Mouse (Mus musculus) heart, embryonic 16.5 days (tissue): Measurements from ENCODE around the gene Gab2. TPM values are rescaled to one million over a fixed set of nuclear protein-coding genes. Genes with fewer than 3 reads are reported as not detected.

Experiments used
- ATAC-seq: fragments of 200-750 bp; cut with Nextera tagmentation; replicated peaks from 2 replicates; pipeline ENCODE4 v1.8.0; 2017; ENCODE audit warnings: moderate number of reproducible peaks; ENCODE audit not compliant: insufficient read depth, low FRiP score; ENCODE audit errors: extremely low read depth
- H3K27ac ChIP-seq: fragments of 300-500 bp; sonication (generic); 2 replicates; pipeline ENCODE4 v1.5.1; 2014; ENCODE audit warnings: mild to moderate bottlenecking, low read length, control low read depth, moderate library complexity
- H3K27me3 ChIP-seq: fragments of 300-500 bp; sonication (generic); 2 replicates; pipeline ENCODE4 v1.6.1; 2014; ENCODE audit warnings: low read length, mixed read lengths; ENCODE audit not compliant: control insufficient read depth, insufficient read depth
- H3K36me3 ChIP-seq: fragments of 300-500 bp; sonication (generic); 2 replicates; pipeline ENCODE4 v1.6.1; 2014; ENCODE audit not compliant: control insufficient read depth, insufficient read depth
- H3K4me1 ChIP-seq: fragments of 300-500 bp; sonication (generic); 2 replicates; pipeline ENCODE4 v1.6.1; 2014; ENCODE audit warnings: low read length, mixed read lengths; ENCODE audit not compliant: control insufficient read depth, insufficient read depth
- H3K4me2 ChIP-seq: fragments of 300-500 bp; sonication (generic); 2 replicates; pipeline ENCODE4 v1.6.1; 2014; ENCODE audit warnings: low read depth, mild to moderate bottlenecking, control low read depth, low read length
- H3K4me3 ChIP-seq: fragments of 300-500 bp; sonication (generic); 2 replicates; pipeline ENCODE4 v1.5.1; 2014; ENCODE audit warnings: mild to moderate bottlenecking, control low read depth, low read length
- H3K9ac ChIP-seq: fragments of 300-500 bp; sonication (generic); 2 replicates; pipeline ENCODE4 v1.6.1; 2014; ENCODE audit warnings: low read length, control low read depth
- H3K9me3 ChIP-seq: fragments of 300-500 bp; sonication (generic); replicated peaks from 2 replicates; pipeline ENCODE4 v1.6.1; 2016; ENCODE audit warnings: low read length; ENCODE audit not compliant: control insufficient read depth
- WGBS: fragments of 180-500 bp; shearing (Covaris S2); extraction: QIAGEN DNeasy Blood & Tissue Kit; methylation state at CpG from one replicate; pipeline ENCODE4 v1.1.7; 2014; 5-methylcytosine and 5-hydroxymethylcytosine counted together
- polyA plus RNA-seq: library from polyadenylated mRNA; unstranded; fragments of >200 nt; fragmentation: Nextera tagmentation; extraction: Ambion mirVana; gene quantifications from 2 replicates; pipeline ENCODE4 v1.2.1, GENCODE M21; 2015

The Gab2 gene
- polyA plus RNA-seq, 1 experiment from 2014 or later, result 6.6 TPM

- WGBS, result 20% methylated on average over 4 of the region's 4 CpGs
- no peaks in the 10 kb centered on the region for H3K27me3 ChIP-seq
Observed at GRCm38 (mm10) chr7:97085291-97085690, 3.9 kb downstream of the Gab2 start.

GRCm38 (mm10) chr7:97094241-97094640 is 12.9 kb downstream of the Gab2 start:
- no peaks in the 10 kb centered on the region for H3K36me3 ChIP-seq
- no peak overlapping the region for H3K4me2 ChIP-seq
- no peak overlapping the region for H3K4me3 ChIP-seq
- H3K27me3 ChIP-seq, result no peaks in the 10 kb centered on the region
- no peaks in the 10 kb centered on the region for H3K9me3 ChIP-seq
- no peak overlapping the region for H3K27ac ChIP-seq
- no peak overlapping the region for H3K9ac ChIP-seq
- WGBS, result 72% methylated on average over 3 of the region's 3 CpGs
- ATAC-seq, result no peak
- H3K4me1 ChIP-seq, result peaks cover 4% of the 10 kb centered on the region; the same call in 1 of the 2 replicates

More at GRCm38 (mm10) chr7:97085291-97085690, 3.9 kb downstream of the Gab2 start:
- ATAC-seq, result no peak
- H3K9me3 ChIP-seq, result no peaks in the 10 kb centered on the region
- H3K4me3 ChIP-seq, result no peak overlapping the region
- no peak overlapping the region for H3K4me2 ChIP-seq
- peaks cover 16% of the 10 kb centered on the region for H3K4me1 ChIP-seq
- H3K27ac ChIP-seq, result no peak overlapping the region
- no peaks in the 10 kb centered on the region for H3K36me3 ChIP-seq
- no peak overlapping the region for H3K9ac ChIP-seq

DNA sequence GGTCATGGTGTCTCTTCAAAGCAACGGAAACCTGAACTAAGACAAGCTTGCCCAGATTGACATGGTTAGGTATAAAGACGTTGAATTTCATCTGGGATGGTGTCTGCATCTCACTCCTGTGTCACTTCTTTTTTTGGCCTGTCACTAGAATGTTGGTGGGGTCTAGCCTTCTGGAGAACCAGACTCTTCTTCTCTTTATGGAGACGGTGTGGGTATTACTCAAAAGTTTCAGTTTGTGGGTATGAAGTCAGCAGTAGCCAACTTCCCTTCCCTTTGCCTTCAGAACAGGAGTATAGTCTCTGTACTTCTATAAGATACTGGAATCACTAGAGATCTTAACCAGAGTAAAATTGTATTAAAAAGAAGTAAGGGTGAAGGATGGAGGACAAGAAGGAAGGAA is 26.7 kb downstream of the Gab2 start:
- Histone ChIP-seq H3K9me3 (no peaks in the 10 kb centered on the region), H3K4me3 (no peak overlapping the region), H3K4me2 (no peak overlapping the region), H3K9ac (no peak overlapping the region), H3K27me3 (no peaks in the 10 kb centered on the region), H3K27ac (no peak overlapping the region), H3K4me1 (peaks cover 6% of the 10 kb centered on the region; the same call in 1 of the 2 replicates), H3K36me3 (no peaks in the 10 kb centered on the region)
- WGBS, result 82% methylated on average over 3 of the region's 3 CpGs
- ATAC-seq, result no peak

GRCm38 (mm10) chr7:97128949-97129348 is 47.6 kb downstream of the Gab2 start:
- no peak; the same call in 1 of the 2 replicates for ATAC-seq
- Histone ChIP-seq H3K4me1 (peaks cover 4% of the 10 kb centered on the region), H3K27ac (0 out of 2 replicates have a peak overlapping the region, but pooled peaks have one; percentile 42), H3K4me3 (no peak overlapping the region), H3K36me3 (no peaks in the 10 kb centered on the region), H3K27me3 (no peaks in the 10 kb centered on the region), H3K9me3 (no peaks in the 10 kb centered on the region), H3K9ac (no peak overlapping the region), H3K4me2 (peak overlapping the region; percentile 4; the same call in 1 of the 2 replicates)
- WGBS, result 16% methylated on average over 1 of the region's 1 CpGs

DNA sequence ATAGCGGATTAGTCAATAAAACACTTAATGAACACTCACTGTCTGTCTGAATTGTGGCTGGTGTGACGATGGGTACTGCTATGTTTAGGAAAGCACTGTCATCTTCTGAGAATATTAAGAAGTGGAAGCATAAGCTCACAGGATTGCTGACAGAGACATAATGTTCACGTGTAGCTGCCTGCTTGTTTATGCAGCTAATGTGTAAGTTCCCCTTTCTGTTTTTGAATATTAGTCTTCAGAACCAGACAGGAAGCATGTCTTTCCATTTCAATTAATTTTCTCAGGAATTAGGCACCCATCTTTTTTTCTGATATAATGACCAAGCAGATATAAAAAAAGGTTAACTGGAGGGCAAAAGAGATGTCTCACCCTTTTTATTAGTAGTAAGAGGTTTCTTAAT is 55.1 kb downstream of the Gab2 start:
- no peaks in the 10 kb centered on the region for H3K4me1 ChIP-seq
- H3K9me3 ChIP-seq, result peaks cover 10% of the 10 kb centered on the region; the same call in 1 of the 2 replicates
- ATAC-seq, result no peak
- no peak overlapping the region for H3K27ac ChIP-seq
- no peaks in the 10 kb centered on the region for H3K27me3 ChIP-seq
- WGBS, result 75% methylated on average over 3 of the region's 3 CpGs
- peaks cover 9% of the 10 kb centered on the region; the same call in 1 of the 2 replicates for H3K36me3 ChIP-seq
- H3K4me3 ChIP-seq, result no peak overlapping the region
- no peak overlapping the region for H3K9ac ChIP-seq
- H3K4me2 ChIP-seq, result no peak overlapping the region

DNA sequence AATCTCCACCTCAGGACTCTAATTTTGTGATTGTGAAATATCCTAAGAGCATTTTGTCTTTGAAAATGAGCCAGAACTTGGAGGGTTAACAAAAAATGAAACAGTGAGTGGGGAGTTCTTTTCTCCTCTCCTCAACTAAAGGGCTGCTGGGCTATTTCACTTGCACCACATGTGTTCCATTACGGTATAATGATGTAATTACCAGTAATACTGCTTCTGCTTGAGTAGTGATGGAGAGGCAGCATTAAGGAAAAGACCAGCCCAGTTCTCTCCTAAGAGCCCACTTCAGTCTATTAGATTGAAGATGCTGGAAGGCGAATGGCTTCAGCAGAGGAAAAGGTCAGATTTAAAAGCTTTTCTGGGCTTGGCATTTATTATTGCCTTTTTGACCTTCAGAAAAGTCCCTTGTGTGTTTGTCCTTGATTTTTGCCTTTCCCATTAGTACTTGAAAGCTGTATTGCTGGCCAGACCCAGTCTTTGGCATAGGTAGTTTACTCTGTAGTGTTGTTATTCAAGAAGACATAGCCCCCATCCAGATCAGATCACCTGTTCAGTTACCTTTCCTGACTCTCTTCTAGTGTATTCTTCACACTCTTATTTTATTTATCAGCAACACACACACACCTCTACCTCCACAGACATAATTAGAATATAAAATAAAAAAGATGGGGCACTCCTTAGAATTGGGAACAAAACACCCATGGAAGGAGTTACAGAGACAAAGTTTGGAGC is 69.9 kb downstream of the Gab2 start:
- H3K27me3 ChIP-seq, result no peaks in the 10 kb centered on the region
- 73% methylated on average over 2 of the region's 2 CpGs for WGBS

GRCm38 (mm10) chr7:97154756-97155487 is 73.5 kb downstream of the Gab2 start:
- H3K27ac ChIP-seq, result peak overlapping the region; percentile 37; the same call in 1 of the 2 replicates
- ATAC-seq, result no peak
- H3K9me3 ChIP-seq, result no peaks in the 10 kb centered on the region
- H3K27me3 ChIP-seq, result no peaks in the 10 kb centered on the region
- 64% methylated on average over 2 of the region's 2 CpGs for WGBS
- H3K4me1 ChIP-seq, result peaks cover 8% of the 10 kb centered on the region
- no peak overlapping the region for H3K9ac ChIP-seq
- no peaks in the 10 kb centered on the region for H3K36me3 ChIP-seq
- no peak overlapping the region for H3K4me2 ChIP-seq
- H3K4me3 ChIP-seq, result no peak overlapping the region

More for the DNA sequence above, 69.9 kb downstream of the Gab2 start:
- no peaks in the 10 kb centered on the region for H3K36me3 ChIP-seq
- no peak overlapping the region for H3K4me2 ChIP-seq
- H3K9me3 ChIP-seq, result no peaks in the 10 kb centered on the region
- ATAC-seq, result no peak
- no peak overlapping the region for H3K9ac ChIP-seq
- H3K27ac ChIP-seq, result no peak overlapping the region
- peaks cover 8% of the 10 kb centered on the region for H3K4me1 ChIP-seq
- no peak overlapping the region for H3K4me3 ChIP-seq

GRCm38 (mm10) chr7:97164261-97164660 is 82.9 kb downstream of the Gab2 start:
- WGBS, result 87% methylated on average over 1 of the region's 1 CpGs
- ATAC-seq, result no peak
- Histone ChIP-seq H3K27me3 (no peaks in the 10 kb centered on the region), H3K4me3 (no peak overlapping the region), H3K36me3 (no peaks in the 10 kb centered on the region), H3K4me2 (no peak overlapping the region), H3K9me3 (no peaks in the 10 kb centered on the region), H3K27ac (no peak overlapping the region), H3K9ac (no peak overlapping the region), H3K4me1 (peaks cover 4% of the 10 kb centered on the region)

GRCm38 (mm10) chr7:97171089-97171488 is 89.7 kb downstream of the Gab2 start:
- H3K4me2 ChIP-seq, result no peak overlapping the region
- H3K9ac ChIP-seq, result no peak overlapping the region
- no peak overlapping the region for H3K27ac ChIP-seq
- H3K4me3 ChIP-seq, result no peak overlapping the region
- no peaks in the 10 kb centered on the region for H3K27me3 ChIP-seq
- H3K36me3 ChIP-seq, result no peaks in the 10 kb centered on the region
- WGBS, result 77% methylated on average over 1 of the region's 1 CpGs
- ATAC-seq, result no peak
- H3K9me3 ChIP-seq, result no peaks in the 10 kb centered on the region
- H3K4me1 ChIP-seq, result peaks cover 16% of the 10 kb centered on the region
